Mouse (Mus musculus) layer of hippocampus, postnatal 25 days (tissue): ENCODE measurements around the gene Mfn1. TPM values are rescaled to one million over a fixed set of nuclear protein-coding genes. Genes with fewer than 3 reads are reported as not detected.

ENCODE experiments used
- DNase-seq, 2 experiments: peaks; one replicate each; pipeline ENCODE4 v3.0.0; 2022; ENCODE audit warnings: mixed read lengths in 2 of 2, low spot score in 1 of 2; ENCODE audit errors: extremely low spot score in 1 of 2
- total RNA-seq, 2 experiments: library from RNA; stranded (reverse); gene quantifications; 2 replicates each; pipeline ENCODE4 v1.2.3; 2021

Gene Mfn1
- total RNA-seq, 2 experiments from 2014 or later = 87.7 to 100 TPM

- no peak for DNase-seq
Observed at GRCm38 (mm10) chr3:32599328-32599727, 70.1 kb downstream of the Mfn1 start.

- DNase-seq = no peak
Observed at GRCm38 (mm10) chr3:32601055-32601454, 71.8 kb downstream of the Mfn1 start.

- no peak for DNase-seq
Observed at GRCm38 (mm10) chr3:32609233-32609632, 80.0 kb downstream of the Mfn1 start.

- peak; percentile 21 to 56 for DNase-seq
Observed at GRCm38 (mm10) chr3:32610560-32610959, 81.3 kb downstream of the Mfn1 start.

GRCm38 (mm10) chr3:32611606-32612170, 82.4 kb downstream of the Mfn1 start:
- DNase-seq = no peak

- no peak for DNase-seq
Observed at GRCm38 (mm10) chr3:32614786-32615185, 85.5 kb downstream of the Mfn1 start.

- no peak for DNase-seq
Observed at GRCm38 (mm10) chr3:32615376-32615775, 86.1 kb downstream of the Mfn1 start.

- DNase-seq = no peak
Observed at GRCm38 (mm10) chr3:32616006-32616330, 86.7 kb downstream of the Mfn1 start.

GRCm38 (mm10) chr3:32616331-32617052, 87.2 kb downstream of the Mfn1 start, which contains the start of gene Gnb4:
TSS of gene Gnb4 (minus strand) at chr3:32616585.
- DNase-seq = peak in 1 of 2 experiments; percentile 30

- no peak for DNase-seq
Observed at GRCm38 (mm10) chr3:32617053-32617642, 87.9 kb downstream of the Mfn1 start.

GRCm38 (mm10) chr3:32621658-32622057, 92.4 kb downstream of the Mfn1 start:
- no peak for DNase-seq

GRCm38 (mm10) chr3:32622106-32622505, 92.8 kb downstream of the Mfn1 start:
- no peak for DNase-seq

- DNase-seq = no peak
Observed at GRCm38 (mm10) chr3:32628141-32628540, 98.9 kb downstream of the Mfn1 start.

Other genes starting within 250 kb of the Mfn1 start
- gene Zmat3, start 163.5 kb upstream of the Mfn1 start, total RNA-seq = 10 to 100 TPM; 66.4 to 74.3 TPM
- 10 to 100 TPM; 43.6 to 44.0 TPM for gene Pik3ca, start 131.8 kb upstream of the Mfn1 start, total RNA-seq
- gene Kcnmb3, start 37.2 kb upstream of the Mfn1 start, total RNA-seq = under 1 TPM in 1 of 2 experiments, not detected in 1; 0.66 TPM
- gene Zfp639, start 19.2 kb upstream of the Mfn1 start, total RNA-seq = 10 to 100 TPM; 30.5 to 36.1 TPM
- gene Gnb4, start 87.1 kb downstream of the Mfn1 start, total RNA-seq = 10 to 100 TPM; 28.2 to 29.1 TPM
- gene Actl6a, start 176.8 kb downstream of the Mfn1 start, total RNA-seq = 10 to 100 TPM; 16.1 to 21.6 TPM
- gene Ndufb5, start 207.5 kb downstream of the Mfn1 start, total RNA-seq = 100 to 1,000 TPM; 200 to 202 TPM
- 10 to 100 TPM; 21.1 to 22.5 TPM for gene Mrpl47, start 208.1 kb downstream of the Mfn1 start, total RNA-seq